Comparison of ENCODE assay signal across 9 mouse cellular contexts in the genomic region with DNA sequence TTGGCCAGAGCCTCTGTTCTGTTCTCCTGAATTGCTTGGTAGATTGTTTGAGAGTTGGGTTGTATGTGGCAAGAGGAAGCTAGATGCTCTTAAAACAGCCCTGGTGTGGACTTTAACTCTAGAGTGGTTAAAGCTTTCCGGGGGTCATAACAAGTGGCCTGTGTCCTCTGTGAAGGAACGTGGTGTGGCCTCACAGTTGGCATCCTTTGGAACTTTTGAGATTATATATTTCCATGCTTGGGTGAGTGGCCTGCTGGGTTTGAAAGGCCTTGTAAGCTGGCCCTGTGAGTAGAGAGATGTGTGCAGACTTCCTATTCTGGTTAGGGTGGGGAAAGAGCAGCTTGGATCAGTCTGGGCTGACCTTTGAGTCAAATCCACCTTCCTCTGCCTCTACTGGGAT. TPM values are rescaled to one million over a fixed set of nuclear protein-coding genes. Genes with fewer than 3 reads are reported as not detected.
DNase-seq lines count a peak whose midpoint lies in the region; ATAC-seq lines count a peak whose summit lies in the region.
"Had no signal": no experiment of that assay in that cellular context is flagged by ENCODE, and none has a peak within 500 bp of the region (broad histone marks: within the 10 kb centered on the region; RNA-seq: fewer than 3 reads in every experiment).

No protein-coding gene starts in this region.

- H3K27ac ChIP-seq in embryonic facial prominence, embryonic 11.5 days (replicated peaks; ENCODE audit: low read depth, low read length) = no peak overlapping the region
- no peak overlapping the region for H3K27ac ChIP-seq in hindbrain, embryonic 15.5 days (replicated peaks)
- no peak overlapping the region for H3K27ac ChIP-seq in midbrain, embryonic 12.5 days (replicated peaks)

- H3K9ac ChIP-seq in embryonic facial prominence, embryonic 11.5 days (replicated peaks; ENCODE audit: low read length) = peak overlapping the region; percentile 22; the same call in 1 of the 2 replicates
- 0 out of 2 replicates have a peak overlapping the region, but pooled peaks have one; percentile 0 for H3K9ac ChIP-seq in hindbrain, embryonic 15.5 days
- peak overlapping the region; percentile 100 for H3K9ac ChIP-seq in midbrain, embryonic 12.5 days (replicated peaks)

- H3K27me3 ChIP-seq in embryonic facial prominence, embryonic 11.5 days (ENCODE audit: control insufficient read depth, insufficient read depth, low read length) = no peaks in the 10 kb centered on the region
- no peaks in the 10 kb centered on the region for H3K27me3 ChIP-seq in hindbrain, embryonic 15.5 days
- H3K27me3 ChIP-seq in midbrain, embryonic 12.5 days = no peaks in the 10 kb centered on the region

- no peaks in the 10 kb centered on the region for H3K9me3 ChIP-seq in embryonic facial prominence, embryonic 11.5 days (replicated peaks; ENCODE audit: control insufficient read depth, low read length)
- no peaks in the 10 kb centered on the region for H3K9me3 ChIP-seq in hindbrain, embryonic 15.5 days
- H3K9me3 ChIP-seq in midbrain, embryonic 12.5 days = no peaks in the 10 kb centered on the region
- H3K9me3 ChIP-seq: megakaryocyte, embryonic 14.5 days had no signal

- no peak for ATAC-seq in embryonic facial prominence, embryonic 11.5 days (replicated peaks; ENCODE audit: insufficient number of reproducible peaks, low FRiP score, low TSS enrichment, low read depth)
- no peak for ATAC-seq in hindbrain, embryonic 15.5 days (ENCODE audit: low FRiP score, low read depth)
- ATAC-seq in midbrain, embryonic 12.5 days (ENCODE audit: low FRiP score, low read depth) = no peak
- no peak for ATAC-seq in granulocyte monocyte progenitor cell, adult 5-6 weeks (replicated peaks; ENCODE audit: poor library complexity, severe bottlenecking)

- H3K4me2 ChIP-seq in embryonic facial prominence, embryonic 11.5 days (ENCODE audit: low read depth, low read length) = peak overlapping the region; percentile 8; the same call in 1 of the 2 replicates
- peak overlapping the region; percentile 66 for H3K4me2 ChIP-seq in hindbrain, embryonic 15.5 days
- H3K4me2 ChIP-seq in midbrain, embryonic 12.5 days (replicated peaks) = peak overlapping the region; percentile 89

- 78% methylated on average over 2 of the region's 2 CpGs for WGBS in embryonic facial prominence, embryonic 11.5 days
- WGBS in hindbrain, embryonic 15.5 days = 77% methylated on average over 2 of the region's 2 CpGs
- 74% methylated on average over 2 of the region's 2 CpGs for WGBS in midbrain, embryonic 12.5 days

- H3K4me3 ChIP-seq in embryonic facial prominence, embryonic 11.5 days (ENCODE audit: low read depth, low read length) = no peak overlapping the region
- H3K4me3 ChIP-seq in hindbrain, embryonic 15.5 days = 0 out of 2 replicates have a peak overlapping the region, but pooled peaks have one; percentile 10
- H3K4me3 ChIP-seq in midbrain, embryonic 12.5 days = peak overlapping the region; percentile 97

- H3K4me1 ChIP-seq in embryonic facial prominence, embryonic 11.5 days (ENCODE audit: control insufficient read depth, insufficient read depth, low read length) = peaks cover 5% of the 10 kb centered on the region
- H3K4me1 ChIP-seq in hindbrain, embryonic 15.5 days (replicated peaks) = peaks cover 44% of the 10 kb centered on the region
- peaks cover 57% of the 10 kb centered on the region for H3K4me1 ChIP-seq in midbrain, embryonic 12.5 days

- H3K36me3 ChIP-seq in embryonic facial prominence, embryonic 11.5 days (replicated peaks; ENCODE audit: control insufficient read depth, insufficient read depth, low read depth, low read length) = peaks cover 44% of the 10 kb centered on the region
- peaks cover 59% of the 10 kb centered on the region for H3K36me3 ChIP-seq in hindbrain, embryonic 15.5 days
- H3K36me3 ChIP-seq in midbrain, embryonic 12.5 days = peaks cover 71% of the 10 kb centered on the region

- peak; percentile 58 for DNase-seq in kidney, adult 11 months
- DNase-seq in kidney, postnatal 14 days = no peak
- no peak for DNase-seq in embryonic facial prominence, embryonic 11.5 days (ENCODE audit: low spot score)
- DNase-seq in B cell, adult 2 months = no peak
- DNase-seq in spleen, postnatal 10 days (ENCODE audit: low spot score in 2 of 2) = no peak

RNA-seq across cellular contexts. Expression of a gene that starts 3.5 kb away (rescaled TPM):
- polyA plus RNA-seq in embryonic facial prominence, embryonic 11.5 days (2014; fragmentation: Nextera tagmentation; extraction: Ambion mirVana) = 664 and 669 TPM in 2 replicates
- polyA plus RNA-seq in hindbrain, embryonic 15.5 days (2015; fragmentation: Nextera tagmentation; extraction: Ambion mirVana) = 361 and 365 TPM in 2 replicates
- polyA plus RNA-seq in midbrain, embryonic 12.5 days (2016; fragmentation: Nextera tagmentation; extraction: Ambion mirVana) = 565 and 579 TPM in 2 replicates
- total RNA-seq in granulocyte monocyte progenitor cell, adult 5-6 weeks (2014; fragmentation: Nextera tagmentation) = 411 and 417 TPM in 2 replicates
- total RNA-seq in granulocyte monocyte progenitor cell, adult 5-6 weeks (2017) = 175 and 187 TPM in 2 replicates

RNA-seq across cellular contexts. Expression of a gene that starts 9.4 kb away (rescaled TPM):
- polyA plus RNA-seq in embryonic facial prominence, embryonic 11.5 days (2014; fragmentation: Nextera tagmentation; extraction: Ambion mirVana) = 3.1 and 4.0 TPM in 2 replicates
- polyA plus RNA-seq in hindbrain, embryonic 15.5 days (2015; fragmentation: Nextera tagmentation; extraction: Ambion mirVana) = 10.8 and 12.0 TPM in 2 replicates
- polyA plus RNA-seq in midbrain, embryonic 12.5 days (2016; fragmentation: Nextera tagmentation; extraction: Ambion mirVana) = 10.9 and 11.4 TPM in 2 replicates
- 4.5 and 5.2 TPM in 2 replicates for total RNA-seq in granulocyte monocyte progenitor cell, adult 5-6 weeks (2014; fragmentation: Nextera tagmentation)
- total RNA-seq in granulocyte monocyte progenitor cell, adult 5-6 weeks (2017) = 5.3 and 5.9 TPM in 2 replicates

RNA-seq across cellular contexts. Expression of a gene that starts 11.5 kb away (rescaled TPM):
- 6.2 and 7.9 TPM in 2 replicates for polyA plus RNA-seq in embryonic facial prominence, embryonic 11.5 days (2014; fragmentation: Nextera tagmentation; extraction: Ambion mirVana)
- polyA plus RNA-seq in hindbrain, embryonic 15.5 days (2015; fragmentation: Nextera tagmentation; extraction: Ambion mirVana) = 99.1 and 110 TPM in 2 replicates
- polyA plus RNA-seq in midbrain, embryonic 12.5 days (2016; fragmentation: Nextera tagmentation; extraction: Ambion mirVana) = 18.8 and 19.6 TPM in 2 replicates
- 10.0 and 11.7 TPM in 2 replicates for total RNA-seq in granulocyte monocyte progenitor cell, adult 5-6 weeks (2014; fragmentation: Nextera tagmentation)
- total RNA-seq in granulocyte monocyte progenitor cell, adult 5-6 weeks (2017) = 2.0 and 3.9 TPM in 2 replicates

RNA-seq across cellular contexts. Expression of a gene that starts 17.5 kb away (rescaled TPM):
- 18.8 and 24.0 TPM in 2 replicates for polyA plus RNA-seq in embryonic facial prominence, embryonic 11.5 days (2014; fragmentation: Nextera tagmentation; extraction: Ambion mirVana)
- 118 and 128 TPM in 2 replicates for polyA plus RNA-seq in hindbrain, embryonic 15.5 days (2015; fragmentation: Nextera tagmentation; extraction: Ambion mirVana)
- polyA plus RNA-seq in midbrain, embryonic 12.5 days (2016; fragmentation: Nextera tagmentation; extraction: Ambion mirVana) = 45.5 and 47.8 TPM in 2 replicates
- total RNA-seq in granulocyte monocyte progenitor cell, adult 5-6 weeks (2014; fragmentation: Nextera tagmentation) = 275 and 369 TPM in 2 replicates
- total RNA-seq in granulocyte monocyte progenitor cell, adult 5-6 weeks (2017) = 399 and 416 TPM in 2 replicates

RNA-seq across cellular contexts. Expression of a gene that starts 24.4 kb away (rescaled TPM):
- not detected in 2 replicates for polyA plus RNA-seq in embryonic facial prominence, embryonic 11.5 days (2014; fragmentation: Nextera tagmentation; extraction: Ambion mirVana)
- polyA plus RNA-seq in hindbrain, embryonic 15.5 days (2015; fragmentation: Nextera tagmentation; extraction: Ambion mirVana) = 0.43 and 0.55 TPM in 2 replicates
- 0.38 TPM in 1 of 2 replicates, not detected in the other for polyA plus RNA-seq in midbrain, embryonic 12.5 days (2016; fragmentation: Nextera tagmentation; extraction: Ambion mirVana)
- total RNA-seq in granulocyte monocyte progenitor cell, adult 5-6 weeks (2014; fragmentation: Nextera tagmentation) = not detected in 2 replicates
- 0.82 TPM in 1 of 2 replicates, not detected in the other for total RNA-seq in granulocyte monocyte progenitor cell, adult 5-6 weeks (2017)

Comparison
In these comparisons a context has a peak if more than half of its experiments do, and no peak if none do; other contexts are left out.
1. H3K4me2 ChIP-seq: peak in every context shown above with its lines; median percentile 89 in midbrain, embryonic 12.5 days; 66 in hindbrain, embryonic 15.5 days; 8 in embryonic facial prominence, embryonic 11.5 days.
2. H3K9ac ChIP-seq: peak in every context shown above with its lines; median percentile 100 in midbrain, embryonic 12.5 days; 22 in embryonic facial prominence, embryonic 11.5 days; 0 in hindbrain, embryonic 15.5 days.